10 mouse cellular contexts compared by ENCODE assay signal in genomic region chr7:27310306-27310705, GRCm38 (mm10). TPM values are rescaled to one million over a fixed set of nuclear protein-coding genes. Genes with fewer than 3 reads are reported as not detected.
DNase-seq lines count a peak whose midpoint lies in the region; ATAC-seq lines count a peak whose summit lies in the region.
"Had no signal": no experiment of that assay in that cellular context is flagged by ENCODE, and none has a peak within 500 bp of the region (broad histone marks: within the 10 kb centered on the region; RNA-seq: fewer than 3 reads in every experiment).

No protein-coding gene starts in this region.

- H3K4me2 ChIP-seq in forebrain, embryonic 16.5 days (ENCODE audit: low read length) = peak overlapping the region; percentile 56
- peak overlapping the region; percentile 43 for H3K4me2 ChIP-seq in intestine, embryonic 16.5 days (ENCODE audit: low read depth, low read length)

- H3K9me3 ChIP-seq in forebrain, embryonic 16.5 days (ENCODE audit: control insufficient read depth, low read length) = no peaks in the 10 kb centered on the region
- H3K9me3 ChIP-seq in intestine, embryonic 16.5 days (ENCODE audit: control insufficient read depth, low read length) = peaks cover 5% of the 10 kb centered on the region

- peaks cover 6% of the 10 kb centered on the region for H3K4me1 ChIP-seq in forebrain, embryonic 16.5 days (replicated peaks; ENCODE audit: control insufficient read depth, insufficient read depth, low read length)
- peaks cover 12% of the 10 kb centered on the region for H3K4me1 ChIP-seq in intestine, embryonic 16.5 days (ENCODE audit: control insufficient read depth, insufficient read depth, low read length)

- peak overlapping the region; percentile 32 for H3K4me3 ChIP-seq in forebrain, embryonic 16.5 days (replicated peaks; ENCODE audit: low read length)
- H3K4me3 ChIP-seq in intestine, embryonic 16.5 days (ENCODE audit: low read length) = peak overlapping the region; percentile 26; the same call in 1 of the 2 replicates

- ATAC-seq in forebrain, embryonic 16.5 days = peak; percentile 71
- peak; percentile 44; the same call in 1 of the 2 replicates for ATAC-seq in intestine, embryonic 16.5 days
- peak; percentile 75 for ATAC-seq in megakaryocyte progenitor cell, adult 5-6 weeks (replicated peaks; ENCODE audit: poor library complexity)
- ATAC-seq: Patski had no signal

- peak overlapping the region; percentile 54 for H3K9ac ChIP-seq in forebrain, embryonic 16.5 days (replicated peaks; ENCODE audit: low read depth, low read length)
- peak overlapping the region; percentile 11 for H3K9ac ChIP-seq in intestine, embryonic 16.5 days (ENCODE audit: low read depth, low read length)

- 2% methylated on average over 17 of the region's 17 CpGs for WGBS in forebrain, embryonic 16.5 days
- WGBS in intestine, embryonic 16.5 days = 13% methylated on average over 17 of the region's 17 CpGs

- no peak overlapping the region for H3K27ac ChIP-seq in forebrain, embryonic 16.5 days (ENCODE audit: low read length)
- no peak overlapping the region for H3K27ac ChIP-seq in intestine, embryonic 16.5 days (ENCODE audit: low read length)

- no peaks in the 10 kb centered on the region for H3K27me3 ChIP-seq in forebrain, embryonic 16.5 days (replicated peaks; ENCODE audit: control insufficient read depth, insufficient read depth, low read length)
- H3K27me3 ChIP-seq in intestine, embryonic 16.5 days (replicated peaks; ENCODE audit: control insufficient read depth, insufficient read depth, low read length) = no peaks in the 10 kb centered on the region
- H3K27me3 ChIP-seq: Patski had no signal

- H3K36me3 ChIP-seq in forebrain, embryonic 16.5 days (ENCODE audit: control insufficient read depth, insufficient read depth) = no peaks in the 10 kb centered on the region
- H3K36me3 ChIP-seq in intestine, embryonic 16.5 days (ENCODE audit: control insufficient read depth, insufficient read depth, low read length) = peaks cover 8% of the 10 kb centered on the region

- DNase-seq in heart, adult 11 months = peak; percentile 97
- no peak for DNase-seq in heart, adult 8-10 months (ENCODE audit: low spot score)
- peak; percentile 61 for DNase-seq in adrenal gland, postnatal 25 days
- DNase-seq in frontal cortex, adult 2 months (ENCODE audit: extremely low spot score in 1 of 2, low spot score in 1 of 2) = no peak
- DNase-seq in adipocyte (ENCODE audit: low spot score) = no peak

RNA-seq across cellular contexts. Expression of gene Ltbp4, which starts 27.2 kb away (rescaled TPM):
- total RNA-seq in heart, adult 8-10 months (2022) = 100 to 1,000 TPM; 166 to 198 (median 187) TPM
- 62.9 and 66.6 TPM in 2 replicates for total RNA-seq in adrenal gland, postnatal 25 days (2021)
- polyA plus RNA-seq in forebrain, embryonic 16.5 days (2015; fragmentation: Nextera tagmentation; extraction: Ambion mirVana) = 13.3 and 18.2 TPM in 2 replicates
- 70.2 and 79.2 TPM in 2 replicates for polyA plus RNA-seq in intestine, embryonic 16.5 days (2015; fragmentation: Nextera tagmentation; extraction: Ambion mirVana)
- total RNA-seq in megakaryocyte progenitor cell, adult 5-6 weeks (2015) = 0.05 TPM in 1 of 2 replicates, not detected in the other
- not detected in 2 replicates for total RNA-seq in megakaryocyte progenitor cell, adult 5-6 weeks (2017)
- 68.8 and 69.8 TPM in 2 replicates for polyA plus RNA-seq in frontal cortex, adult 2 months (2012; rRNA removed)

RNA-seq across cellular contexts. Expression of gene Shkbp1, which starts 45.5 kb away (rescaled TPM):
- total RNA-seq in heart, adult 8-10 months (2022) = 1 to 10 TPM; 4.8 to 8.0 (median 6.0) TPM
- 23.3 and 28.6 TPM in 2 replicates for total RNA-seq in adrenal gland, postnatal 25 days (2021)
- 88.1 and 95.5 TPM in 2 replicates for polyA plus RNA-seq in forebrain, embryonic 16.5 days (2015; fragmentation: Nextera tagmentation; extraction: Ambion mirVana)
- 35.6 and 37.8 TPM in 2 replicates for polyA plus RNA-seq in intestine, embryonic 16.5 days (2015; fragmentation: Nextera tagmentation; extraction: Ambion mirVana)
- 18.8 and 23.9 TPM in 2 replicates for total RNA-seq in megakaryocyte progenitor cell, adult 5-6 weeks (2015)
- total RNA-seq in megakaryocyte progenitor cell, adult 5-6 weeks (2017) = 10.7 and 11.0 TPM in 2 replicates
- 58.4 and 62.8 TPM in 2 replicates for polyA plus RNA-seq in frontal cortex, adult 2 months (2012; rRNA removed)

RNA-seq across cellular contexts. Expression of gene Gm20479, which starts 46.9 kb away (rescaled TPM):
- not detected for total RNA-seq in heart, adult 8-10 months (2022)
- total RNA-seq in adrenal gland, postnatal 25 days (2021) = 0.91 TPM in 1 of 2 replicates, not detected in the other
- not detected in 2 replicates for polyA plus RNA-seq in forebrain, embryonic 16.5 days (2015; fragmentation: Nextera tagmentation; extraction: Ambion mirVana)
- 1.6 TPM in 1 of 2 replicates, not detected in the other for polyA plus RNA-seq in intestine, embryonic 16.5 days (2015; fragmentation: Nextera tagmentation; extraction: Ambion mirVana)
- total RNA-seq in megakaryocyte progenitor cell, adult 5-6 weeks (2015) = not detected in 2 replicates
- total RNA-seq in megakaryocyte progenitor cell, adult 5-6 weeks (2017) = not detected in 2 replicates
- polyA plus RNA-seq in frontal cortex, adult 2 months (2012; rRNA removed) = 0.25 TPM in 1 of 2 replicates, not detected in the other
- total RNA-seq: left cerebral cortex, postnatal 10 days had no signal

RNA-seq across cellular contexts. Expression of gene Numbl, which starts 52.1 kb away (rescaled TPM):
- total RNA-seq in heart, adult 8-10 months (2022) = 1 to 10 TPM; 3.4 to 5.0 (median 4.1) TPM
- 8.4 and 12.6 TPM in 2 replicates for total RNA-seq in adrenal gland, postnatal 25 days (2021)
- 42.2 and 43.3 TPM in 2 replicates for polyA plus RNA-seq in forebrain, embryonic 16.5 days (2015; fragmentation: Nextera tagmentation; extraction: Ambion mirVana)
- 9.1 and 10.8 TPM in 2 replicates for polyA plus RNA-seq in intestine, embryonic 16.5 days (2015; fragmentation: Nextera tagmentation; extraction: Ambion mirVana)
- total RNA-seq in megakaryocyte progenitor cell, adult 5-6 weeks (2015) = 0.37 and 1.3 TPM in 2 replicates
- 0.57 and 0.83 TPM in 2 replicates for total RNA-seq in megakaryocyte progenitor cell, adult 5-6 weeks (2017)
- polyA plus RNA-seq in frontal cortex, adult 2 months (2012; rRNA removed) = 95.1 and 100 TPM in 2 replicates

Comparison
In these comparisons a context has a peak if more than half of its experiments do, and no peak if none do; other contexts are left out.
1. DNase-seq: peak in heart, adult 11 months (single experiment) and adrenal gland, postnatal 25 days (single experiment); none in heart, adult 8-10 months (single experiment), frontal cortex, adult 2 months (0 of 2) and adipocyte (single experiment).
2. RNA of gene Ltbp4, which starts 27.2 kb away (total RNA-seq): 166 to 198 TPM in heart, adult 8-10 months and 62.9 to 66.6 TPM in adrenal gland, postnatal 25 days; 0.05 TPM in megakaryocyte progenitor cell, adult 5-6 weeks; every median in the first group is over 10 times any median in the second.
3. Peak in every context shown above with its lines, with median percentiles within 50 percentile points of each other: ATAC-seq.